Mouse (Mus musculus) liver, embryonic 14.5 days (tissue): ENCODE results near the gene Ust. TPM values are rescaled to one million over a fixed set of nuclear protein-coding genes. Genes with fewer than 3 reads are reported as not detected.

Source experiments
- ATAC-seq: fragments of 200-750 bp; cut with Nextera tagmentation; 2 replicates; pipeline ENCODE4 v1.8.0; 2017; ENCODE audit warnings: moderate number of reproducible peaks, mild to moderate bottlenecking, moderate library complexity; ENCODE audit not compliant: insufficient read depth
- DNase-seq, 3 experiments: peaks; one replicate each; pipeline ENCODE4 v3.0.0-alpha.2; 2012 to 2013; ENCODE audit warnings: low read depth in 3 of 3, low spot score in 3 of 3
- H3K27ac ChIP-seq: fragments of 300-500 bp; sonication (generic); 2 replicates; pipeline ENCODE4 v1.5.1; 2014; ENCODE audit warnings: moderate library complexity, mild to moderate bottlenecking, control low read depth, inconsistent platforms
- H3K27me3 ChIP-seq: fragments of 300-500 bp; sonication (generic); 2 replicates; pipeline ENCODE4 v1.6.1; 2014; ENCODE audit warnings: mild to moderate bottlenecking, low read length, moderate library complexity; ENCODE audit not compliant: control insufficient read depth, insufficient read depth
- H3K36me3 ChIP-seq: fragments of 300-500 bp; sonication (generic); replicated peaks from 2 replicates; pipeline ENCODE4 v1.6.1; 2014; ENCODE audit warnings: low read depth; ENCODE audit not compliant: control insufficient read depth, insufficient read depth
- H3K4me1 ChIP-seq, 2 experiments: fragments of 200-500 bp in 1 of 2; fragments of 300-500 bp in 1 of 2; sonication (generic) in 1 of 2; replicated peaks; 2 replicates each; pipeline ENCODE4 v1.6.1; 2012 to 2014; ENCODE audit warnings: antibody characterized with exemption in 1 of 2, inconsistent platforms in 1 of 2, low read length in 1 of 2; ENCODE audit not compliant: control insufficient read depth in 2 of 2, insufficient read depth in 2 of 2
- H3K4me2 ChIP-seq: fragments of 300-500 bp; sonication (generic); 2 replicates; pipeline ENCODE4 v1.6.1; 2014; ENCODE audit warnings: low read depth, mild to moderate bottlenecking, control low read depth, moderate library complexity
- H3K4me3 ChIP-seq, 2 experiments: fragments of 200-500 bp in 1 of 2; fragments of 300-500 bp in 1 of 2; sonication (generic) in 1 of 2; 2 replicates each; pipeline ENCODE4 v1.5.1; 2012 to 2014; ENCODE audit warnings: low read depth in 2 of 2, low read length in 2 of 2, mild to moderate bottlenecking in 2 of 2, control low read depth in 1 of 2, inconsistent platforms in 1 of 2, moderate library complexity in 1 of 2; ENCODE audit not compliant: insufficient read depth in 1 of 2
- H3K9ac ChIP-seq: fragments of 300-500 bp; sonication (generic); replicated peaks from 2 replicates; pipeline ENCODE4 v1.6.1; 2014; ENCODE audit warnings: mild to moderate bottlenecking, control low read depth, moderate library complexity
- H3K9me3 ChIP-seq: fragments of 300-500 bp; sonication (generic); 2 replicates; pipeline ENCODE4 v1.6.1; 2016; ENCODE audit warnings: low read length, mixed read lengths; ENCODE audit not compliant: control insufficient read depth
- CTCF ChIP-seq: IDR thresholded peaks from 2 replicates; pipeline ENCODE4 v1.5.1; 2016; ENCODE audit warnings: antibody characterized with exemption, low read depth, control low read depth
- EP300 ChIP-seq: IDR thresholded peaks from 2 replicates; pipeline ENCODE4 v1.6.1; 2016; ENCODE audit warnings: antibody characterized with exemption, low read depth
- WGBS: fragments of 180-500 bp; shearing (Covaris S2); extraction: QIAGEN DNeasy Blood & Tissue Kit; methylation state at CpG from one replicate; pipeline ENCODE4 v1.1.7; 2014; ENCODE audit not compliant: insufficient replicate concordance; 5-methylcytosine and 5-hydroxymethylcytosine counted together
- polyA plus RNA-seq, 2 experiments: library from polyadenylated mRNA; depleted of rRNA in 1 of 2; stranded (reverse) in 1 of 2; unstranded in 1 of 2; fragments of >200 nt; fragmentation: Nextera tagmentation in 1 of 2; extraction: Ambion mirVana in 1 of 2; gene quantifications; 2 replicates each; pipeline versions ENCODE4 v1.2.1 to v1.2.3; 2012 to 2014

Gene Ust
- polyA plus RNA-seq, 2 experiments = 0.30 to 0.42 TPM

- DNase-seq = no peak
- no peaks in the 10 kb centered on the region for H3K27me3 ChIP-seq
- H3K27ac ChIP-seq = no peak overlapping the region
- WGBS = 70% methylated on average over 4 of the region's 4 CpGs
- no peak overlapping the region for H3K4me2 ChIP-seq
- H3K9ac ChIP-seq = no peak overlapping the region
- no peaks in the 10 kb centered on the region for H3K4me1 ChIP-seq
- no peak overlapping the region for H3K4me3 ChIP-seq
- TF ChIP-seq EP300 = no peak
- no peak for TF ChIP-seq CTCF
- no peak for ATAC-seq
- no peaks in the 10 kb centered on the region for H3K36me3 ChIP-seq
- no peaks in the 10 kb centered on the region for H3K9me3 ChIP-seq
Measured at GRCm38 (mm10) chr10:8203681-8204080, 314.9 kb downstream of the Ust start.

- peaks cover 0 to 7% of the 10 kb centered on the region in 2 experiments; a peak in 2 of 4 replicates for H3K4me1 ChIP-seq
- no peak overlapping the region for H3K4me2 ChIP-seq
- H3K4me3 ChIP-seq = no peak overlapping the region
- WGBS = 70% methylated on average over 8 of the region's 8 CpGs
- no peak overlapping the region for H3K9ac ChIP-seq
- H3K36me3 ChIP-seq = no peaks in the 10 kb centered on the region
- no peak for TF ChIP-seq CTCF
- TF ChIP-seq EP300 = no peak
- ATAC-seq = no peak
- no peaks in the 10 kb centered on the region for H3K9me3 ChIP-seq
- no peak for DNase-seq
- no peak overlapping the region for H3K27ac ChIP-seq
- no peaks in the 10 kb centered on the region for H3K27me3 ChIP-seq
Measured at GRCm38 (mm10) chr10:8199816-8200215, 318.8 kb downstream of the Ust start.

- no peak overlapping the region for H3K4me3 ChIP-seq
- no peak overlapping the region for H3K27ac ChIP-seq
- H3K36me3 ChIP-seq = no peaks in the 10 kb centered on the region
- H3K4me2 ChIP-seq = no peak overlapping the region
- no peak overlapping the region for H3K9ac ChIP-seq
- WGBS = 74% methylated on average over 9 of the region's 9 CpGs
- H3K9me3 ChIP-seq = no peaks in the 10 kb centered on the region
- H3K4me1 ChIP-seq = peaks cover 0 to 7% of the 10 kb centered on the region in 2 experiments; a peak in 2 of 4 replicates
- no peaks in the 10 kb centered on the region for H3K27me3 ChIP-seq
- ATAC-seq (no peak), DNase-seq (no peak)
- TF ChIP-seq CTCF = no peak
- no peak for TF ChIP-seq EP300
Measured at GRCm38 (mm10) chr10:8199026-8199756, 319.4 kb downstream of the Ust start.

GRCm38 (mm10) chr10:8197661-8198060 lies 321.0 kb downstream of the Ust start:
- H3K36me3 ChIP-seq = no peaks in the 10 kb centered on the region

GRCm38 (mm10) chr10:8196300-8196699 lies 322.3 kb downstream of the Ust start:
- ATAC-seq (no peak), DNase-seq (peak; percentile 9 to 19 (median 13))
- 6% methylated on average over 2 of the region's 2 CpGs for WGBS
- Histone ChIP-seq H3K9me3 (no peaks in the 10 kb centered on the region), H3K27me3 (no peaks in the 10 kb centered on the region), H3K27ac (no peak overlapping the region), H3K4me3 (no peak overlapping the region), H3K9ac (no peak overlapping the region), H3K4me1 (peaks cover 0 to 11% of the 10 kb centered on the region in 2 experiments; a peak in 2 of 4 replicates), H3K36me3 (no peaks in the 10 kb centered on the region), H3K4me2 (no peak overlapping the region)
- TF ChIP-seq CTCF = peak; percentile 68
- no peak for TF ChIP-seq EP300

More at GRCm38 (mm10) chr10:8197661-8198060, 321.0 kb downstream of the Ust start:
- Histone ChIP-seq H3K4me1 (peaks cover 0 to 11% of the 10 kb centered on the region in 2 experiments; a peak in 2 of 4 replicates), H3K9me3 (no peaks in the 10 kb centered on the region), H3K27me3 (no peaks in the 10 kb centered on the region), H3K4me2 (no peak overlapping the region), H3K9ac (no peak overlapping the region), H3K27ac (no peak overlapping the region), H3K4me3 (no peak overlapping the region)
- TF ChIP-seq CTCF = no peak
- no peak for ATAC-seq
- no peak for DNase-seq
- WGBS = 15% methylated on average over 2 of the region's 2 CpGs
